Mouse (Mus musculus) liver, adult (tissue): ENCODE data around the gene Zfp750.

Experiments
- GATA4 ChIP-seq: IDR thresholded peaks from 2 replicates; pipeline ENCODE4 v1.6.1; 2014; ENCODE audit warnings: mild to moderate bottlenecking, low read length; ENCODE audit not compliant: insufficient replicate concordance

Gene Zfp750

DNA sequence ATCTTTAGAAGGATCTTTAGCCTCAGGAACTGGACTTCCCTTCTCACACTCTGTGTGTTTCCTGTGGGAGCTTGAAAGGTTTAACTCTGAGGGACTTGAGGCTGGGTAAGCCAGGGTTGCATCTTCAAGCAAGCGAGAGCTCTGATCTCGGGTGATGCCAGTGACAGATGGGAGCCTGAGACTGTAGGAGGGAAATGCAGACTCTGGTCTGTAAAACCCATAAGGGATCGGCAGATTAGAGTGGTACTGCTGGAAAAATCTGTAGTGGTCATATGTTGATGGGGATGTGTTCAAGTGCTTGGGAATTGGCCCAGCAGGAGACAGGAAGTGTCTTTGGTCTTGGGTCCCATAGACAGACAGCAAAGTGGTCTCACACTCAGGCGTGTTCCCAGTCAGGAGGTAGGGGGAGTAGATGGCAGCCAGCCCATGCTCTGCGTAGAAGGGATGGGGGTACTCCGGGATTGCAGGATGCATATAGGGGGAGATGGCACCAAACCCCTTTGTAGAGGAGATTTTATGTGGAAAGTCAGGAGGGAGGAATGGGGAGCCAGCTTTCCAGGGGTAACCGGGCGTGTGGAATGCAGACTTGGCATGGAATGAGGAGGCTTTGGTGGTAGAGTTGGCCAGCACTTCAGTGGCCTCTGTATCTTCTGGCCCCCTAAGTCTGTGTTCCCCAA, 6.1 kb downstream of the Zfp750 start:
- no peak for TF ChIP-seq GATA4

- TF ChIP-seq GATA4, result no peak
Measured at GRCm38 (mm10) chr11:121510512-121511246, 8.5 kb downstream of the Zfp750 start.

DNA sequence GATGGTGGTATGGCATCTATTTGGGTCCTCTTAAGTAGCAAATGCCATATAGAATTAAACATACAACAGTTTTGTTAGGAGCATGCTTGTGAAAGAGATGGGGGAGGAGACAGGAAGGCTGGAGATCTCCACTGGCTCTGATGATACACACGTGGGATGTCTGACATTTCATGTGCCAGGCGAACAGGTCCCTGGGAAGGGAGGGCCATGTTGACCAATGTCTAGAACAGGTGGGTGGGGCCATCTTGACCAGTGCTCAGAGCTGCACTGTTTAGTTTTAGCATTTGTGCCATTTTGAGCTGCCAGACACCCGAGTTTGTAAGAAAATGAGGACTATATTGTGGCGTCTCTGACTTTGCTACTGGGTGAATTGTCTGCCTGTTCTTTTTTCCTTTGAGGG, 10.7 kb downstream of the Zfp750 start:
- no peak for TF ChIP-seq GATA4

- no peak for TF ChIP-seq GATA4
Measured at GRCm38 (mm10) chr11:121502000-121502860, 16.9 kb downstream of the Zfp750 start.

DNA sequence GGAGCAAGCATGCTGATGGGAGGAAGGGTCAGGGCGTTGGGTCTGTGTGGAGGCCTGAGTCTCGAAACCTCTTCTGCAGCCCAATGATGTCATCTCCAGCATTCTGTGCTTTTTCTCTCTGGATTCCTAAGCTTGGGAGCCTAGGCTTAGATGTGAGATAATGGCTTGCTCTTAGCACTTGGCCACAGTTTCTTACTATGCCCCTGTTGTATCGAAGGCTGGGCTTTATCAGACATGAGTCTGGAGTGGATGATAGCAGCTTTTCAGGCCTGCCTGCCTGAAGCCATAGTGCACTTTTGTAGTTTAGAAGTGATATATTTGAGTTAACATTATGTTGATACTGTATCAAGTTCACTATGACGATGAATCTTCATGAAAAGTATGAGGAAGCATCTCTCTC, 17.6 kb downstream of the Zfp750 start:
- no peak for TF ChIP-seq GATA4

DNA sequence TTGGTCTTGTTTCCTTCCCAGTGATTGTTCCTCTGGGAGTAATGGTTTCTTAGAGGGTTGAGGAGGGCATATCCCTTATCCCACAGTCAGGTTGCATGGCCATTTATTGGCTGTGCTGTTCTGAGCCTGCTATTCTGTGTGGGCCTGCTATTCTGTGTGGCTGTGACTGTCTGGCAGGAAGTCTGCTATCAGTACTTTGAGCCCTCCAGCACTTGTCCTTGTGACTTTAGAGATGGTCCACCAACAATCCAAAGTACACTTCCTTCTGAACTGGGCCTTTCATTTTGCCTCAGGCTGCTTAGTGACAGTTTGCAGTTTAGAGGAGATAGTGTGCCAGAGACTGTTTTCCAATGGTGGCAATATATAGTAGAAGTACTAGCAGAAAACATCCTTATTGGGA, 18.5 kb downstream of the Zfp750 start:
- TF ChIP-seq GATA4, result peak; percentile 28; the same call in 1 of the 2 replicates

DNA sequence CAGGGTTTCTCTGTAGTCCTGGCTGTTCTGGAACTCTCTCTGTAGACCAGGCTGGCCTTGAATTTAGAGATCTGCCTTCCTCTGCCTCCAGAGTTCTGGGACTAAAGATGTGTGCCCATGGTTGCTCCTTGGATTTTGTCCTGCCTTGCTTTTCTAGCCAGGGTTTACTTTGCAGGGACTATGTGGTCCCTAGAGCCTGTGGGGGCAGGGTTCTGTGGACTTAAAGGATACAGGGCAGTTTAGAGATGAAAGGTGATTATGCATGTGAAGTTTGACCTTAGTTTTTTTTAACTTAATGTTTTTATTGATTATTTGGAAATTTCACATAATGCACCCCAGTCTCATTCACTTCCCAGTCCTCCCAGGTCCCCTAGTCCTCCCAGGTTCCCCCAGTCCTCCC, 28.5 kb downstream of the Zfp750 start:
- no peak for TF ChIP-seq GATA4

DNA sequence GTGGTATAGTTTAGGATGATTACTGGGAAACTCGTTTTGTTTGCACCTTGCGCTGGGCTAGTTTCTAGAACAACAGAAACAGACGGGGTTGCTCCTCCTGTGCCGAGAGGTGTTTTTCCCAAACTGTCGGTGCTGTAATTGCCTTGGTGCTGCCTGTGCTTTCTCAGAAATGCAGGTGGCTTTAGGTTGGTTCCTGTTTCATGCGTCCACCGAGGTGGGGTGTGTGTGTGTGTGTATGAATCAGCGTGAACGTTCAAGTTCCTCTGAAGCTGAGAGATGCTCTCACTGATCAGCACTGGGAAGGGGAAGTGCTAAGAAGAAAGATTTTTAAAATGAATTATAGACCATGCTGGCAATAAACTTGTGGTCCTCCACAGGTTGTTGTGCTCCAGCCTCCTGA, 33.3 kb downstream of the Zfp750 start:
- TF ChIP-seq GATA4, result no peak

DNA sequence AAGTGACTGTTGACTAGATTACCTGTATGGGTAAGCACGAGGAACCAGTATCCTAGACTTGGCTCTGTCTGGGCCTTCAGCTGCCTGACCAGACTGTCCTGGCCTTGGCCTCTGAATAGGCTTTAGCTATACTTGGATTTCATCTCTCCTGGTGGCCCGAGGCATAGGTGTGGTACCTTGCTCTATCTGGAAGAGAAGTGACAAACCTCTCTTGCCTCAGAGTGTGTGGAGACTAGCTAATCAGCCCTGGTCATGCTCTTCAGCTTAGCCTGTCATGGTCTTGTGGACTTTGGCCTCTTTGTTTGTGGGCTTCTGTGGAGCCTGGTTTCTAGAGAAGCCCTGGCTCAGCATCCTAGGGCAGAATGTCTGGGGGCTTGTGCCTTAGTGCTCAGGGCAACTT, 38.0 kb downstream of the Zfp750 start:
- TF ChIP-seq GATA4, result no peak

DNA sequence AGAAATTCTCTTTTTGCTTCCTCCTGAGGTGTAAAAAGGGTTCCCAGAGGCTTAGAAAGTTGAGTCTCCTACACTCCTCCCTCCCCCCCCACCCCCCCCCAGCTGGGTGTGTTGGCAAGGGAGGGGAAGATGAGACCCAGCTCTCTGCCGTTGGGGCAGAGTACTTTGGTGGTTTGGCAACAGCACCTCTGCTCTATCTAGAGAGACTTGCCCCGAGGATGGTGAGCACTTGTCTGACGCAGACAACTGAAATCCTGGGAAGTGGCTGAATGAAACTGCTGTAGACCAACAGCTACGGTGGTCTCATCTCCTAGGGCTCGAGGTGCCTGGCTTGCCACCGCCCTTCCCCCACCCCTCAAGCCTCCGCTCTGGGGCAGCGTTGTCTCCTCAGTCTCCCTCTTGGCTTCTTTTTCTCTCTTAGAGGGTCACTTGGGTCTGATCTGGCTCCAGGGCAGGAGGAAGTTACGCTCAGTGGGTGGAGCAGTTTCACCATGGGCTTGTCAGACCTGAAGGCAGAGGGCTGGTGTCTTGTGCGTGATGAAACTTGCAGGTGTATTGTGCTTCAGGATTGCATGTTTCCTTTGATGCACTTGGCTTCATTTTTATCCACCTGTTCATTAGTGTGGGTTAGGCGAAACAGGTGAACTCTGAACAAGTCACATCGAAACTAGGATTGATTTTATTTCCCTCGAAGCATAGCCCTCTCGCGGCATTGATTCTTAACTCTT, 39.5 kb downstream of the Zfp750 start:
- TF ChIP-seq GATA4, result no peak

- TF ChIP-seq GATA4, result no peak
Measured at GRCm38 (mm10) chr11:121475699-121476415, 43.3 kb downstream of the Zfp750 start.

GRCm38 (mm10) chr11:121474831-121475230, 44.3 kb downstream of the Zfp750 start:
- no peak for TF ChIP-seq GATA4

DNA sequence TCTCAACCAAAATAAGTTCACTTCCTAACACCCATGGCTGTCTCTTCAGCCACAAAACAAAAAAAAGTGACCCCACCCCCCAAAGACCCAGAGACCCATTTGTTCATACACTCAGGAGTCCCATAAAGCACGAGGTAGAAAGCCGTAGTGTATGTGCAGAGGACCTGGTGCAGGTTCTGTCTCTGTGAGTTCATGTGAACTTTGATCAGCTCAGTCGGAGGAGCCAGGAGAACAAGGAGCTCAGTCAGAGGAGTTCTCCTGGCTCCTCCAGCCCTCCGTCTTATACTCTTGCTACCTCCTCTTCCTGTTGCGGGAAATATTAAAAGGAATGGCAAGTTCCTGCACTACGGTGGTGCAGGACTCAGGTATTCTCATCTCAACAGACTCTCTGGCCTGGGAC, 51.7 kb downstream of the Zfp750 start:
- no peak for TF ChIP-seq GATA4
